In the genomic region with DNA sequence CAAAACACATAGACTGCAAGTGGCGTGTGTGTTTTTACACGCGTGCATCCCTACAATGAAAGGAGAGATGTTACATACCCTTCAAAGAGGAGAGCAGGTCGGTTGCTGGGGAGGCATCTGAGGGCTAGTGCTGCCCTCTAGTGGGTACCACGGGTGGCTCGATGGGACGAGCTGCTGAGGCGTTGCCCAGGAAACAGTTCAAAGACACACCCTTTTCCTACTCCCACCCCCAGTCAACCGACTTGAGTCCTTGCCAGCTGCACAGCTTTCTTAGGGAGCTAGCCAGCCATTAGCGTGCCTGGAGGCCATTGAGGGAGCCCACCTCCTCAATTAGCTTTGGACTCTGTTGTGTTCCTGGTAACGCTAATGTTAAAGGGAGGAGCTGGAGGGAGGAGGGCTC, we compare ENCODE assay signal across 8 mouse cellular contexts. TPM values are rescaled to one million over a fixed set of nuclear protein-coding genes. Genes with fewer than 3 reads are reported as not detected.
DNase-seq lines count a peak whose midpoint lies in the region; ATAC-seq lines count a peak whose summit lies in the region.

No protein-coding gene starts in this region.

- 0 out of 2 replicates have a peak overlapping the region, but pooled peaks have one; percentile 38 for H3K9ac ChIP-seq in intestine, embryonic 16.5 days (ENCODE audit: low read depth, low read length)

- intact Hi-C loops in left cerebral cortex, postnatal 25 days (cut with DNase I) = loop anchor here (2.0 kb wide), 1 partner anchor 31 kb away; a partner anchor contains a TSS

- peak overlapping the region; percentile 42 for H3K4me3 ChIP-seq in intestine, embryonic 16.5 days (ENCODE audit: low read length)

- peak; percentile 86 for DNase-seq in adrenal gland, adult 8-10 months
- peak; percentile 84 for DNase-seq in embryo, embryonic 11.5 days (ENCODE audit: low read depth, low spot score)
- DNase-seq in gastrocnemius, postnatal 4 days (ENCODE audit: low spot score in 2 of 2) = peak; percentile 75 to 88
- DNase-seq in left cerebral cortex, postnatal 25 days (ENCODE audit: low spot score in 2 of 2) = peak; percentile 94 to 97
- peak; percentile 93 for DNase-seq in mesoderm, embryonic 11.5 days (ENCODE audit: low read depth, low spot score)
- DNase-seq in right cerebral cortex, postnatal 25 days = peak; percentile 90
- DNase-seq in urinary bladder, postnatal 36 days (ENCODE audit: low spot score in 2 of 2) = peak; percentile 83 to 90

- H3K27me3 ChIP-seq in intestine, embryonic 16.5 days (replicated peaks; ENCODE audit: control insufficient read depth, insufficient read depth, low read length) = no peaks in the 10 kb centered on the region

- WGBS in intestine, embryonic 16.5 days = under 1% methylated on average over 11 of the region's 11 CpGs

- peak overlapping the region; percentile 62 for H3K4me2 ChIP-seq in intestine, embryonic 16.5 days (ENCODE audit: low read depth, low read length)

- no peaks in the 10 kb centered on the region for H3K36me3 ChIP-seq in intestine, embryonic 16.5 days (ENCODE audit: control insufficient read depth, insufficient read depth, low read length)

- H3K9me3 ChIP-seq in intestine, embryonic 16.5 days (ENCODE audit: control insufficient read depth, low read length) = no peaks in the 10 kb centered on the region

- no peak overlapping the region for H3K27ac ChIP-seq in intestine, embryonic 16.5 days (ENCODE audit: low read length)

- ATAC-seq in intestine, embryonic 16.5 days = peak; percentile 77

- H3K4me1 ChIP-seq in intestine, embryonic 16.5 days (ENCODE audit: control insufficient read depth, insufficient read depth, low read length) = peaks cover 15% of the 10 kb centered on the region

RNA-seq across cellular contexts. Expression of a gene that starts 22.8 kb away (rescaled TPM):
- under 1 TPM; 0.49 to 0.91 (median 0.71) TPM for total RNA-seq in adrenal gland, adult 8-10 months (2022)
- total RNA-seq in gastrocnemius, postnatal 4 days (2021) = under 1 TPM in 1 of 2 experiments, not detected in 1; 0.59 TPM
- 3.6 and 4.4 TPM in 2 replicates for polyA plus RNA-seq in intestine, embryonic 16.5 days (2015; fragmentation: Nextera tagmentation; extraction: Ambion mirVana)
- total RNA-seq in left cerebral cortex, postnatal 25 days (2021) = not detected

RNA-seq across cellular contexts. Expression of a gene that starts 31.8 kb away (rescaled TPM):
- 10 to 100 TPM; 31.4 to 48.9 (median 37.0) TPM for total RNA-seq in adrenal gland, adult 8-10 months (2022)
- total RNA-seq in gastrocnemius, postnatal 4 days (2021) = 10 to 100 TPM; 24.8 to 25.8 TPM
- polyA plus RNA-seq in intestine, embryonic 16.5 days (2015; fragmentation: Nextera tagmentation; extraction: Ambion mirVana) = 58.3 and 67.1 TPM in 2 replicates
- total RNA-seq in left cerebral cortex, postnatal 25 days (2021) = 10 to 100 TPM; 40.3 to 43.6 TPM

RNA-seq across cellular contexts. Expression of a gene that starts 54.1 kb away (rescaled TPM):
- total RNA-seq in adrenal gland, adult 8-10 months (2022) = 1 to 10 TPM; 7.0 to 9.8 (median 8.1) TPM
- total RNA-seq in gastrocnemius, postnatal 4 days (2021) = 1 to 10 TPM; 2.7 to 3.4 TPM
- polyA plus RNA-seq in intestine, embryonic 16.5 days (2015; fragmentation: Nextera tagmentation; extraction: Ambion mirVana) = 1.1 and 1.2 TPM in 2 replicates
- total RNA-seq in left cerebral cortex, postnatal 25 days (2021) = 1 to 10 TPM; 2.2 to 2.4 TPM
